Mouse (Mus musculus) cerebellum, adult 9-11 months (tissue): ENCODE measurements around the gene Pla2g12b.
A peak's percentile ranks its signal among the peaks of the same experiment; 100 is the strongest.

Source experiments
- DNase-seq: peaks from one replicate; pipeline ENCODE4 v3.0.0; 2022

Gene Pla2g12b

DNA sequence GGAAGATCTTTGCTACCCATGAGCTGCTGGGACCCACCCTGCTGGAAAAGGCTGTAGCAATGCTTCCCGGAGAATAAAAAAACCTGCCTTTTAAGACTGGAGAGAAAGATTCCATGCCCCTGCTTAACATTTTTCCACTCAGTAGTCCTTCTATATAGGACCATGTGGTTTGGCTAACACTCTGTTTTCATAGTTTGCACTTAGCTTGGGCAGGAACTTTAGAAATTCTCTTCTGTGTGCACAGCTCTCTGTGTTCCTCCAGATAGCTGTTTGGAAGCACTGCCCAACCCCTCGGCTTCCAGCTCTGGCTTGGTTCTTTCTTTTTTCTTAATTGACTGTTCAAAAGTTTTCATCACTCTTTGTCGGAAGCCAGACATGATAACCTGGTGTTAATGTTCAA lies 13.2 kb downstream of the Pla2g12b start:
- DNase-seq, result no peak

DNA sequence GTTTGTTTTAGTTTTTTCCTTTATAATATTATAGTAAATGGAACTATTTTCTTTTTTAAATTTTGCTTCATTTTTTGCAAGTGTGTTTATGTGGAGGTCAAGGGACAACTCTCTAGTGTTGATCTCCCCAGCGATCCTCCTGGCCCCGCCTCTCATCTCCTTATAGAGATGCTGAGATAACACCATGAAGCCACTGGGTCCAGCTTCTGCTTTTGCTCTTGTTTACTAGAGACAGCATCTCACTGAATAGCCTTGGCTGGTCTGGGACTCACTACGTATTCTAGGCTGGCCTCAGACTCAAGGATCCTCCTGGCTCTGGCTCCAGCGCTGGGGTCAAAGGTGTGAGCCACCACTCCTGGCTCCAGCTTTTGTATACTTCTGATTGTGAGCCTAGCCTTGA lies 16.1 kb downstream of the Pla2g12b start:
- DNase-seq, result no peak

DNA sequence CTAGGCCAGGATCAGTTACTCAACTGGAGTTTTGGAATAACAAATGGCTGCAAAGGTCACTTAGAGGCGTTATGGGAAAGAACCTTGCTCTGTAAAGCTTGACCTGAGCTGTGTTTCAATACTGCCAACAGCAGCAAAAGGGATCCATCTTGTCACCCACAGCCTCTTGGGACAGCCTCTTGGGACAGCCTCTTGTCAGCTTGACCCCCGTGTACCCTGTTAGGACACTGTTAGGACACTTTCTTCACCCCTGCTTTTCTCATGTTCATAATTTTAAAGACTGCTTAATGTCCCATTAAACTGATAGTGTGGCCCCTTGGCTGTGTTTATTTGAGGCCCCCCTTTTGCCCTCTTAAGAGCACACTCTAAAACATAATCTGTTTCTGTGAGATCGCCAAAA lies 21.0 kb downstream of the Pla2g12b start:
- no peak for DNase-seq

DNA sequence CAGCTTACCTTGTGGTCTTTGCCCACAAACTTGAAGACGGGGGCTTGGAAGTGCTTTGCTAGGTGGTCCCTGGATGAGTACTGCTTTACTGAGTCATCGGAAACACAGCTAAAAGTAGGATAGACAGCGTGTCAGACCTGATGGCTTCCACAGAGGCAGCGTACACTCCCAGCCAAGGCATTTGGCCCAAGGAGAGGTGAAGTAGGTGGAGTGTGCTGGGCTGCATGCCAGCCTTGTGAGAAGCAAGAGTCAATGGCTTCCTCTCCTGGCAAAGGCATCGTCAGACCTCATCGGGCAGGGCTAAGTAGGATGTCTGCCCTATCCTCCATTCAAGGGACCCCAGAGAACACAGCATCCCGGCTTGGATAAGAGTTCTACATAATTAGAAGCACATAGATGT lies 21.9 kb downstream of the Pla2g12b start:
- peak; percentile 38 for DNase-seq

DNA sequence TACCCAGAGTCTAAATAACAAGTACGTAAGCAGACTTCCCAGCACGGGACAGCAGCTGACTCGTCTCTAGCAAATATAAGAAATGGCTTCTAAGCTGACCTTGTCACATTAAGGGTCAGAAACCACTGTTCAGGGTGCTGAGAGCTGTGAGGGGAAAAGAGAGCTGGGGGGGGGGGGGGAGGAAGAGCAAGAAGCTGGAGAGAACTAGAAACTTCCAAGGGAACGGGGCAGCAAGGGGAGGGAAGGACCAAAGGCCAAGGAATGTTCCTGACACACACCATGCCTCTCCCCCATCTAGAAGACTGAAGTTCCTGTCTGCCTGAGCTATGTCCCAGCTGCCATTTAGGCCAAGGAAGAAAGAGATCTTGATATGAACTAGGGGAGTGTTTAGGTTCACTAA lies 22.9 kb downstream of the Pla2g12b start:
- DNase-seq, result no peak

DNA sequence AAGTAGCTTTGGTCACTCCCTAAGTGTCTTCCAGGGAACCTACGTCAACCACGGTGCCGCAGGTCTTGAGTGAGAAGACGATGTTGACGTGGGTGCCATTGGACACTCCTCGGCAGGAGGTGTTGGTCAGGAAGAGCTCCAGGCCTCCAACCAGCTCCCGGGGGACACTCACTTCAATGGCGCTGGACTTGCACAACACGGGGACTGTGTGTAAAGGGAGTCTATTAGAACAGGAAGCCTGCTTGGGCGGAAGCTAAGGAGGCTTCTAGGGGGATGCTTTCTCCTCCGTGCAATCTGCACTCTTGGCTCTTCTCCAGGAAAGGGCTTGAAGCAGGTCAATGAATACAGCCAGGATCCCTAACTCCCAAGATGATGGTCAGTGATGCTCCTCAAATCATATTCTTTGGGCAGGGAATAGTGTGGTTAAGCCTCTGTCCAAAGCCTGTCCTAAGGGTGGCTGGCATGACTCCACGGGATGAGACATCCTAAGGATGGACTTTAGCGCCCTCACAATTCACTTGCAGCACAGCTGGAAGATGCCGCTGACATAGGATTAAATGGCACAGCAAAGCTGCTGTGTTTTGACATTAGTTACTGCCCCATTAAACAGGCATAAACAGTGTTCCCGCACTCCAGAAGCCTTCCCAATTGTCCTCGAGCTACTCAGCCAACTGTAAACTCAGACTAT lies 26.1 kb downstream of the Pla2g12b start:
- DNase-seq, result no peak

DNA sequence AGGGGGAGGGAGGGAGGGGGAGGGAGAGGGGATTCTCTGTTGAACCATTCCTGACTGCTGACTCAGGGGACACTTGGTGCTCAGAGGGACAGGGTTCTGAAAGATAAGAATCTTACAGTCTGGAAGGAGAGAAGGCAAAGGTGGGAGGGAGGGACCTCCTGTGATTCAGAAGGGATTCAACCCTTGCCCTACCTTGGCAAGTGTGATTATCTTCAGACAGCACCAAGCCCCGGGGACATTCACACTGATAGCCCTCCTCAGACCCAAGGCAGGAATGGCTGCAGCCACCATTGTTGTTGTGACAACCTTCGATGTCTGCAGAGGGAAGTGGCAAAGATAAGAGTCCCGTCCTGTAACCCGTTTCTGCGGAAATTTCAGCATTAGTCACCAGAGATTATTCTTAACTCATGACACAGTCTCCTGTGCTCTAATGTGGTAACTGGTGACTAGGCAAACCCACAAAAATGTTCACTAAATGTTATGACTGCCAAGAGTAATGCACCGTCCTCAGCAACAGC lies 27.3 kb downstream of the Pla2g12b start:
- no peak for DNase-seq

DNA sequence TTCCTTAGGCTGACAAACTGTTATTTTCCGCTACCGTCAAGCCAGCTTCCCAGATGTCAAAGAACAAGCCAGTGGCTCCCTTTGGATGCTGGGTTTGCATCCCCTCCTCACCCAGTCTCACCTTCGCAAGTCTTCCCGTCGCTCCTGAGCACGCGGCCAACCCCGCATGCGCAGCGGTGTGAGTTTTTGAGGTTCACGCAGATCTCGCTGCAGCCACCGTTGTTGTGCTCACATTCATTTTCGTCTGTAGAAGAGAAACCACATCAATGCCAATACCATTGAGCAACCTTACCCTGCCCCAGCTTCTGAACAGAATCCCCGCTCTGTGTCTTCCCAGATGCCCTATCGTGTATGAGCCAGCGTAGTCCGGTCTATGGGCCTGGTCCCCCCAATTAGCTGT lies 32.3 kb downstream of the Pla2g12b start:
- no peak for DNase-seq

DNA sequence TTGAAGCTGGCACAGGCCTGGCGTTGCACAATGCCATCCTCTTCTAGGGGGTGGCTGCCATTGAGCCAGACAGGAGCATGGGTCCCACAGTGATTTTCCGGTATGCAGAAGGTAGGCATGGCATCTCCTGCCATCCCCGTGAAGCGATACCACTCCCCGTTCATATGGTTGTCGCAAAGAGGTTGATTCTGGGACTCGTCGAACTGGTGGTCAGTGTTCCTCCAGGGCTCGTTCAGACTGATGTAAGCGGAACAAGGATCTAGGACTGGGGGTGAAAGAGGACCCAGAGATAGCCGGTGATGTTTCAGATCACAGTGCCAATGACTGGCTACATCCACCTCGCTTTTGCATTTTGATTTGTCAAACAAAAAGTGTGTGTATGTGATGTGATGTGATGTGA lies 35.2 kb downstream of the Pla2g12b start:
- DNase-seq, result no peak

DNA sequence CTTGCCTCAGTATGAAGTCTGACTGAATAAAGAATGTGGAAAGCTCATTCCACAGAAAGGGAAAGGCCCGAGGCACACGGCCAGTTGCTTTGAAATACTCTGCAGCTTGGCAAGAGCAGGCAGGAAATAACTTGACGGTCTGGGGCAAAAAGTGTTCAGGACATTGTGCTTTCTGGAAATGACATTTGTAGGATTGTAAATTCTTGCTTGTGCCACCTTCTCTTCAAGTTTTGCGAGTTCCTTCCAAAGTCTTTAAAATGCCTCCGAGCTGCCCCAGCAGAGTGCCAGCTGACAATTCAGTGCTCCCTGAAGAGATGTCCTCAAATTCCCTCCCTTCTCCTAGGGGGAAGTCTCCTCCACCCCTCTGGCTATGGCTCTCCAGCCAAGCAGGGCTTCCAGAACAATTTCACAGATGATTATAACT lies 36.1 kb downstream of the Pla2g12b start:
- DNase-seq, result no peak

DNA sequence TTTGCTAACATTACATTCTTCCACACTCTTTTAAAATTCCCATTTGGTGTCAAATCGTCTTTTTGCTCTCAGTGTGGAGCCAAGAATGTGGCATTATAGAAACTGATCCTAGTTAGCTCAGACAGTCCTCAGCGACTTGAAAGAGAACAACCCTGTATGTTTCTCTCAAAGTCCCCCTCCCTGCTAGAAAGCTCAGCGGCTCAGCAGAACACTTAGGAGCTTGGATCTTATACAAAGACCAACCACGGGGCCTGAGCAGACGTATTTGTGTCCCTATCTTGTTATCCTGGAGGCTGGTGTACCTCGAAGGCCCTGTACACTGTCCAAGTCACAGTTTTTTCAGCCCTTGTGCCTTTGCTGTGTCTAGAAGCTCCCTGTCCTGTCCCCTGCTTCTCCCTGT lies 36.7 kb downstream of the Pla2g12b start:
- no peak for DNase-seq

DNA sequence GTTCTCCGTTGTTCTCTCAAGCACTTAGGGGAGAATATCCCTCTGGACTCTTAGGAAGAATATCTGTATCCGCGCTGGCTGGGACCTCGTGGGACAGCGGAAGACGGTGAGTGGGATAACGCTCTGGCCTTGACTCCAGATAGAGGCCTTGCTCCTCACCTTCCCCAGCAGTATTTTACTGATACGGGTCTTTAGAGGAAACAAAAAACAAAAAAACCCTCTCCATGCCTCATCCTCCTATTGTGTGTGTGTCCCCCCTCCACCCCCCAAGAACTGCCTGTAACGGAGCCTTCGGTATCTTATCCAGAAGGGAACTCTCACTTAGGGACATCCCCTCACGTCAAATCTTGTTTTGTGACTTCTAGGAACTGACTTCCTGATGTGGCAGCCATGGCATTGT lies 38.3 kb downstream of the Pla2g12b start, which contains the start of gene Oit3:
Gene Oit3, minus strand, starts transcription at position 44 of the 400 bp plus-strand sequence.
- no peak for DNase-seq

DNA sequence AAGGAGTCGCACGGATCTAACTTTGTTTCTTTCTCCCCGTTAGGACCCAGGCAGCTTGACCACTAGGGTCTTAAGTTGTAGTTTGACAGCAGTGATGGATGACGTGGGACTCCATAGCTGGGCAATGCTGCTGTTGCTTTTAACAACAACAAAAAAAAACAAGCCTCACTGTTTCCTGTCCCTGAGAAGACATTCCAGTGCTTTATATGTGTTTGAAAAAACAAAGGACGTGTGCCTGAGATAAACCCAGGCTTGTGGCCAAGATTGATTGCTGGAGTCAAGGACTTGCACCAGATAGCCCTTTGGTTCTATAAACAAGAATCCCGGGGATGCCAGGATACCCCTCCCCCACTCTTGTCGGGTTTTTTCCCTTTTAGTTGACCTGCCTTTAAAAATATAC lies 39.8 kb downstream of the Pla2g12b start:
- DNase-seq, result no peak

DNA sequence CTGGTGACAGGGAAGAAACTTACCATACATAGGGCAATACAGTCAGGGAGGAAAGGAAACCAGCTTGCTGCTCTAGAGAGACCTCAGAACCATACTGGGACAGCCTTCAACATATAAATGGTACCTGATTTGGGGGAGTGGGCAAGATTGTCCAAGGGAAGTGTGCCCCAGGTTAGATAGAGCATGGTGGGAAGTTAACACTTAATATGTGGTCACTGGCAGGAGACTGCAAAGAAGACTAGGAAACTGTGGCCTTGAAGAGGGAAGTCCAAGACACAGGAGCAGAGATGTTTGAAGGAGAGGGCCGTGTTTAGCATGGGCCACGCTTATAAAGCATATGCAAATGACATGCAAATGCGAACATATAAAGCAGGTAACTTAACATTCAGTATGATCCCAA lies 40.6 kb downstream of the Pla2g12b start:
- DNase-seq, result no peak

DNA sequence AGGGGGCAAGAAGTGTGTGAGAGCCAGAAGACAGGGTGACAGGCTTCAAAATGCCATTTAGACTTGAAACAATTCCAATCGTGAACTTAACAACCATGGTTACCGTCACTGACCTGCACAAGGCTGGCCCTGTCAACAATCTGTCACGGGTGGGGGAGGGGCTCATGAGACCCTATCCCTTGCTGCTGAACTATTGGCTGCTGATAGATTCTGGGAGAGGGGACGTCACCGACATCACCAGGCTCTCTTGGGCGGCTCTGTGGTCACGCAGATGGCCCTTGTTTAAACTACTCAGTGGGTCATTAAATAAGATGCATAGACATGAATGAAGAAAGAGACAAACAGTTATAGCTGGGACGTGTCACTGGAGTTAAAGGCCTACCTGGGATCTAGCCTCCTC lies 41.2 kb downstream of the Pla2g12b start:
- no peak for DNase-seq

DNA sequence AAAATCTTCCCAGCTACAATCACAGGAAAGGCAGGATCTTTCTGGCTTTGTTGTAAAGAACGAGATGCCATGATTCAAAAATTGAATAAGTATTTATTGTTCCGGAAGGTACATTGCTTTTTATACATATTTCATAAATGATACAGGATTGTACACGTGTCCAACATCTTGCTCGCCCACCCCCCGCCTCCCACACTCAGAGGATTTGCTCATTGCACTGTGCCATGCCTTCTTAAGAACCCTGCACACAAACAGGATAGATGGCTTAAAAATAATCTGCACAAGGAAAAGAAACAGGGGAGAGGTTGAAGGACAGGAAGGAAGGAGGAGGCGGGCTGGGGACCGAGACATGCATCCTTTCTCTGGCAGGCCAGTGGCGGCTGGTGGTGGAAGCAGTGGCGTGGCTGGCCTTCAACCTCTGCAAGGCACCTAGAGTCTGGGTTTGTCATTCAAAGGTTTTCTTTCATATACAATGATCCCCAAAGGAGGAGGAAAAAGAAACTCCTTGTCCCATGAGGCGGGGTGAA lies 43.5 kb downstream of the Pla2g12b start:
- no peak for DNase-seq

DNA sequence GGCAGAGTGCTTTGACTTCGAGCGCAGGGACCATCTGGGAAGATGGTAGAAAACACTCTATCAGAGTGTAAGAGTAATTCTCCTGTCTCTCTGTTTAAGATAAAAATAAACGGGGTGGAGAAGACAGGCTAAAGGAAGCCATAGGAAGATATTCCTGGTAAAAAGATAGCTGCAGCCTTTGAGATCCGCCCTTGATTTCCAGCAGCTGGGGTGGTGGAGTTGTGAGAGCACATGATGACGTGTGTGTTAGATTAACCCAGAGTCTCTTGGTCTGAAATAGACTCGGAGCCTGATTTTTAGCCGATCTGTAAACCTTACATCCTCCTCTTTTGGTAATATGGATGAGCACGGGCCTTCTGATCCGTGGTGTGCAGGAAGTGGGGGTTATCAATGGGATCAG lies 44.1 kb downstream of the Pla2g12b start:
- DNase-seq, result no peak

DNA sequence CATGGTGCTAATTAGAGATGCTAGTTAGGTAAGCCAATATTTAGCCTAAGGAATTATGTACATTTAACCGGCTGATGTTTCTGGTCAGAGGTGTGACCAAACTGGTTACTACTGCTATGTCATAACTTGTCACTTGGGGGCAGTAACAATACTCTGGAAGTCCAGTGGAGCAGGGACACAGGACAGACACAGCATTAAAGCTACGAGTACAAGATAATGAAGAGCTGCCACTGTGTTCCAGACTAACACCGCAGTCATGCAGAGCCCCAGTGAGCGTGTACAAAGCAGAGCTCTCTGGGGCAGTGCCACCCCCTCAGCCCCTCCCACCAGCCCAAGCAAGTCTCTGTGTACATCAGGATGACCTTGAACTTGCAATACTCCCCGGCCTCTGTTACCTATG lies 48.4 kb downstream of the Pla2g12b start:
- DNase-seq, result no peak

DNA sequence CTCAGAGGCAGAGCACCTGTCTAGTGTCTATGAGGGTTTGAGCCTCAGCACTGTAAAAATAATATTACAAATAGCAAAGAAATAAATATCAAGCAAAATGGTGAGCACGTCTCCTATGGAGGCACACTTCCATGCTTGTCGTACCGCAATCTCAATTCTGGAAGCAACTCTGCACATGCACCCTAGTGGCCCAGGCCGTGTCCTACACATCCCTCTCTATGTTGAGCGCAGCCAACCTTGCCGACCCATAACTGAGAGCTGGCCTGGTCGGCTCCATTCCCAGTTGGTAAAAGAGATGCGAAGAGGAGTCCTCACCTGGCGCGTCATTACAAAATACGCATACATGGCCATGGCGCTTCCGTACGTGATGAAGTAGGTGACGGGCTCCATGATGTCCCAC lies 51.2 kb downstream of the Pla2g12b start:
- no peak for DNase-seq

DNA sequence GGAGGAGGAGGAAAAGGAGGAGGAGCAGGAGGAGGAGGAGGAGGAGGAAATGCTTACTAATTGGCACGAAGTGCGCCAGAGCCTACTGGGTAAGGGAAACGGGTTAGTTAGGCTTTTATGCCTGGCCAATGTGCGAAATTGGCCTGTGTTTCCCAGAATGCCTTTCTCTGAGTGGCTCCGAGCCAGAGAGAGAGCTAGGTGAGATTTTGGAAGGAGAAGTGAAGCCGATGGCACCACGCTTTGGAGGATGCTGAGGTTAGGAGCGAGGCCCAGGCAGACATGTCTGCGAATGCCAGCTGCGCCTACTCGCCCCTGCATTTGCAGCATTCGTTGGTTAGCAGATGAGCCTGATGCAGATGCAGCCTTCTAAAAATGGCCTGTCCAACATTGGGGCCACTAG lies 56.3 kb downstream of the Pla2g12b start:
- DNase-seq, result peak; percentile 35

DNA sequence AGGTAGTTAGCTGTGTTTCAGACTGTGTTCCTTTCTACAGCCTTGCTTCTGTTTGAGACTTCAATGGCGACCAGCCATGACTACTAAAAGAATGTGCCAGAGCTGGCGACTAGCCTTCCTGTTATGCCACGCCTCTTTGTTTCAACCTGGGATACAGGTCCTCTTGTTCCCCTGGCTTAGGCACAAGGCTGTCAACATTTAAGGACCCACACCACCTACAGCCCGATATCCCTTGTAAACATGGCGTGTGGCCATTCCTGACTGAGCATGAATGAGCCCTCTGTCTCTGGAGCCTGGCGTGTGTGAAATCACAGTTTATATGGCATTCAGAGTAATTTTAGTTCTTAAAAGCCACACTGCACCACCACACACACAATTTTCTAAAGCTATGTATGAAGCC lies 58.8 kb downstream of the Pla2g12b start:
- DNase-seq, result no peak

DNA sequence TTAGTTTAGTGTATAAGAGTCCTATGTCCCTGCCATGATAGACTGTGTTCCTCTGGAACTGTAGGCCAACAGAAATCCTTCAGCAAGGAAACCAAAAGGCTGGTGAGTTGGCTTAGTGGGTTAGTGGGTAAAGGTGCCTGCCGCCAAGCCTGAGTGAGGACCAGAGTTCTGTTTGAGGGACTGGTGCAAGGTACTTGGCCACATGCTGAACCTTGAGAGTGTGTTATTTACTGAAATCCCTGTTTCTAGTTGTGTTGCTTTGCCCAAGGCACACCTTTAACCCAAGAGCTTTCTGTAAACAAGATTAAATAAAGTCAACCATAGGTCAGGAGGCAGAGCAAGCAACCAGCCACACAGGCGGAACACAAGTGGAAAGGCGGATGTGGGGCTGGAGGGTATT lies 62.1 kb downstream of the Pla2g12b start:
- no peak for DNase-seq

DNA sequence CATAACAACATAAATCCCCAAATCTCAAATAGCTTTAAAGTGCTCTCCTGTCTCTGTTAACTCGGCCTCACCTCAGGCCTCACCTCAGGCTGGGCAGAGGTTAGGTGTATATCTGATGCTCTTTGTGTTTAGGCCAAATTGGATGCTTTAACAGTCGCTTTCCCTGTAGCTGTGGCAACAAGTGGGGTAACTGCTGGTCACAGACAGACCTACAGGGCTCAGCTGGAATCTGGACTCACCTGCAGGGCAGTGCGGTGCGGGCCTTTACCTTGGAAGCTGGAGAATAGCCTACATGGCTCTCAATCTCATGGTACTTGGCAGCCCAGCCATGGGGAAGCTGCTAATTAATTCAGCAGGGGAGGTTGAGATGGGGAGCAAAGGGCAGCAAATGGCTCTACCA lies 63.2 kb downstream of the Pla2g12b start:
- no peak for DNase-seq

DNA sequence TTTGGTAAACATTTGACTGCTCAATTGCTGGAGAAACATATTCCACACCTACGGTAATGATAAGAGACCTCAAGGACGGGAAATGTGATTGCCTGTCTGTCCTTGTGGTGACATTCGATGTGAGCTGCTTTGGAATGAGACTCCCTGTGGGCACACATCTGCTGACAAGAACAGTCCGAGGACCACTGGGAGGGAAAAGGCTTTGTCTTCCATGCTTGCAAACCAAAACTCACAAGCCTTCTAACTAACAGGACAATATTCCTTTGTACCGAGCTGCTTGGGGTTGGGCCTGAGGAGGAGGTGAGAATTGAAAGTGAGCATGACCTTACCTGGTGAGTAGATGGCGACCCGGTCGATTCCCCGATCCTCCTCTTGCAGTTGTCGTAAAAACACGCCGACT lies 63.8 kb downstream of the Pla2g12b start:
- DNase-seq, result no peak

DNA sequence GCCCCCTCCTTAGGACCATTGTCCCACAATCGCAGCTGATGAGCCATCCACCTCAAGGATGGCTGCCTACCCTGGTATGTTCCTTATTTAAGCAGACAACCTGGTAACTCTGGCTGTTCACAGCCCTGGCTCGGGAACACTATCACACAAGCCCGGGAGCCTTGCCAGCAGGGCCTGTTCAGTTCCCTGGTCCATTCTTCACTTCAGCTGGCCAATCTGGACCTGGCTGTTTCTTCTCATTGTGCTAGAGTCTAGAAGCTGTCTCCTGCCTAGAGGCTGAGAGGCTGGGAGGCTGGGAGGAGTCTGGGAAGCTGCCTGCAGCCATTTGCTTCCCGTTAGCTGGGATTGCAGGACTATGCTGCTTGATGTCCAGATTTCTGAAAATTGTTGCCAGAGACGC lies 67.0 kb downstream of the Pla2g12b start:
- DNase-seq, result peak; percentile 81
